Mouse (Mus musculus) cortical plate, adult 2 months (tissue): ENCODE measurements around the gene Polg.

Experiments
- CTCF ChIP-seq: fragments of 200-500 bp; IDR thresholded peaks from 2 replicates; pipeline ENCODE4 v1.5.1; 2011; ENCODE audit warnings: mild to moderate bottlenecking, control low read depth, low read length; ENCODE audit not compliant: insufficient read depth; ENCODE audit errors: extremely low read depth
- POLR2A ChIP-seq: fragments of 200-500 bp; IDR thresholded peaks from 2 replicates; pipeline ENCODE4 v1.6.1; 2011; ENCODE audit warnings: mild to moderate bottlenecking, low read length, control low read depth; ENCODE audit not compliant: insufficient read depth; ENCODE audit errors: extremely low read depth

GRCm38 (mm10) chr7:79509710-79510109 is 43.5 kb upstream of the Polg start:
- TF ChIP-seq POLR2A (no peak), CTCF (no peak)
